Mouse (Mus musculus): ENCODE results near the gene Dnajc17. TPM values are rescaled to one million over a fixed set of nuclear protein-coding genes. Genes with fewer than 3 reads are reported as not detected.
A peak's percentile ranks its signal among the peaks of the same experiment; 100 is the strongest.

Dnajc17 gene
- polyA plus RNA-seq, 1 experiment from 2014 or later = 9.4 TPM

DNA sequence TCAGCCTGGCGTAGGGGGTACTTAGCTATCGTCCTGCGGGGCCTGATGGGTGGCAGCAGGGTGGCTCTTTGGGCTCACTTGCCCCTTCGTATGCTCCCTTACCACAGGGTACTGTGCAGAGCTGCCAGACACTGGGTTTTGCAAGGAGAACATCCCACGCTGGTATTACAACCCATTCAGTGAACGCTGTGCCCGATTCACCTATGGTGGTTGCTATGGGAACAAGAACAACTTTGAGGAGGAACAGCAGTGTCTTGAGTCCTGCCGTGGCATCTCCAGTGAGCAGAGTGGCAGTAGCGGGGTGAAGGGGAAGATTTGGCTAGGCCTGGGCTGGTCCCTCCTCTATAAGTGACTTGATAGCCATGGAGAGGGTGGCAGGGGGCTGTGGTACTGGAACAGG, 39.3 kb upstream of the Dnajc17 start:
- Histone ChIP-seq H3K9me3 (ENCODE audit: control insufficient read depth) (no peaks in the 10 kb centered on the region), H3K9ac (ENCODE audit: low read depth, low read length) (no peak overlapping the region), H3K36me3 (ENCODE audit: control insufficient read depth, insufficient read depth) (peaks cover 23% of the 10 kb centered on the region; the same call in 1 of the 2 replicates), H3K4me1 (replicated peaks; ENCODE audit: control insufficient read depth, insufficient read depth, low read length) (peaks cover 7% of the 10 kb centered on the region), H3K27ac (ENCODE audit: low read depth, low read length) (no peak overlapping the region), H3K4me2 (replicated peaks; ENCODE audit: low read depth) (no peak overlapping the region), H3K27me3 (replicated peaks; ENCODE audit: control insufficient read depth, insufficient read depth, low read length) (no peaks in the 10 kb centered on the region), H3K4me3 (ENCODE audit: low read depth, low read length) (no peak overlapping the region)
- TF ChIP-seq CTCF (IDR thresholded peaks at IDR 0.05; ENCODE audit: low read depth) = no peak
- ATAC-seq = no peak
- WGBS = 85% methylated on average over 9 of the region's 9 CpGs

DNA sequence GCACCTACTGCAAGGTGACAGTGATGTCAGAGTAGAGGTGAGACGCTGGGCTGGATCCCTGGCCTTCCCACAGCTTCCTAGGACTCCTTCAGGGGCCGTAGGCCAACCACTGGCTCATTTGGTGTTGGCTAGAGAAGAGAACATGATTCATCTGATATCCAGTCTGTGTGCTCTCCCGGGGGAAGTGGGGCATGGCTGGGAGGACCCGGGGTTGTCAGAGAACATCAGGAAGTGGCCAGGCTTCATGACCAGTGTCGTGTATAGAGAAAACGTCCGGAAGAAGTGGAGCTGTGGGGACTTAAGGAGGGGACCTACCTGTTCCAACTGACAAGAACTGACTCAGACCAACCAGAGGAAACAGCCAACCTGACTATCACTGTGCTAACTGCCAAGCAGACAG, 36.7 kb upstream of the Dnajc17 start:
- TF ChIP-seq CTCF (IDR thresholded peaks at IDR 0.05; ENCODE audit: low read depth) = no peak
- no peaks in the 10 kb centered on the region for H3K27me3 ChIP-seq (replicated peaks; ENCODE audit: control insufficient read depth, insufficient read depth, low read length)
- no peaks in the 10 kb centered on the region for H3K9me3 ChIP-seq (ENCODE audit: control insufficient read depth)
- H3K4me1 ChIP-seq (replicated peaks; ENCODE audit: control insufficient read depth, insufficient read depth, low read length) = peaks cover 3% of the 10 kb centered on the region
- H3K9ac ChIP-seq (ENCODE audit: low read depth, low read length) = no peak overlapping the region
- 76% methylated on average over 7 of the region's 7 CpGs for WGBS
- H3K4me2 ChIP-seq (replicated peaks; ENCODE audit: low read depth) = no peak overlapping the region
- ATAC-seq = no peak
- H3K4me3 ChIP-seq (ENCODE audit: low read depth, low read length) = no peak overlapping the region
- peaks cover 23% of the 10 kb centered on the region; the same call in 1 of the 2 replicates for H3K36me3 ChIP-seq (ENCODE audit: control insufficient read depth, insufficient read depth)
- H3K27ac ChIP-seq (ENCODE audit: low read depth, low read length) = no peak overlapping the region

DNA sequence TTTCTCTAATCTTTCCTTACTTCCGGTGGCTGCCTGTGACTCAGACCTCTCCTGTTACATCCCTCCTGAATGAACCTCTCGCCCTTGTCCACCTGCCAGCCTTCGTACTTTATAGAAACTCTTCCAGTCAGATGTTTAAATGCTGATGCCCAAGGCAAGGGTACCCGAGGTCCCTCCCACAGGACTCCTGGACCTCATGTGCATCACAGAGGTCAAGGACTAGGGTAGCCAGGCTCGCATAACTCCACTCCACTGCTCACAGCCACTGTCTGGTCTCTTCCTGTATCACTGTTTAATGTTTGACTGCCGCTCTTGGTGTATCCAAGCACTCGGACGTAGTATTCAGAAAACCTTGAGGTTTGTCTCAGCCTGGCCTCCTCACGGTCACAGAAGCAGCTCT, 34.0 kb upstream of the Dnajc17 start:
- Histone ChIP-seq H3K4me2 (replicated peaks; ENCODE audit: low read depth) (peak overlapping the region; percentile 40), H3K36me3 (ENCODE audit: control insufficient read depth, insufficient read depth) (peaks cover 16% of the 10 kb centered on the region; the same call in 1 of the 2 replicates), H3K9ac (ENCODE audit: low read depth, low read length) (no peak overlapping the region), H3K4me1 (replicated peaks; ENCODE audit: control insufficient read depth, insufficient read depth, low read length) (no peaks in the 10 kb centered on the region; the same call in 1 of the 2 replicates), H3K4me3 (ENCODE audit: low read depth, low read length) (0 out of 2 replicates have a peak overlapping the region, but pooled peaks have one; percentile 5), H3K9me3 (ENCODE audit: control insufficient read depth) (no peaks in the 10 kb centered on the region), H3K27me3 (replicated peaks; ENCODE audit: control insufficient read depth, insufficient read depth, low read length) (no peaks in the 10 kb centered on the region), H3K27ac (ENCODE audit: low read depth, low read length) (peak overlapping the region; percentile 54; the same call in 1 of the 2 replicates)
- 30% methylated on average over 9 of the region's 9 CpGs for WGBS
- ATAC-seq = no peak
- TF ChIP-seq CTCF (IDR thresholded peaks at IDR 0.05; ENCODE audit: low read depth) = no peak

DNA sequence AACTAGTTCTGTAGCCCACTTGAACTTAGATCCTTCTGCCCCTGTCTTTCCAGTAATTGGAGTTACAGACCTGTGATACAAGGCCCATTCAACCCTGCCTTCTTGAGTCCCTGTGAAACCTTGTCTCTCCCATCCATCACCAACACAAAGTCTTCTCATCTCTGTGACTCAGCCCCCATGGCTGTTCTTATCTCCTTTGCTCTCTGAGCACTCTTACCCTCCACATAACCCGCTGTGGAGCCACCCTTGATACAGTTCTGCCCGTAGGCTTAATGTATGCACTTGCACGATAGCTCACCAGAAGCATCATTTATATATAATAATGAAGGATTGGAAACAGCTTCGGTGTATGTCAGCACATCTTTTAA, 32.2 kb upstream of the Dnajc17 start:
- H3K27ac ChIP-seq (ENCODE audit: low read depth, low read length) = peak overlapping the region; percentile 89; the same call in 1 of the 2 replicates
- H3K4me2 ChIP-seq (replicated peaks; ENCODE audit: low read depth) = peak overlapping the region; percentile 72
- TF ChIP-seq CTCF (IDR thresholded peaks at IDR 0.05; ENCODE audit: low read depth) = no peak
- H3K36me3 ChIP-seq (ENCODE audit: control insufficient read depth, insufficient read depth) = peaks cover 7% of the 10 kb centered on the region; the same call in 1 of the 2 replicates
- no peaks in the 10 kb centered on the region; the same call in 1 of the 2 replicates for H3K4me1 ChIP-seq (replicated peaks; ENCODE audit: control insufficient read depth, insufficient read depth, low read length)
- no peaks in the 10 kb centered on the region for H3K9me3 ChIP-seq (ENCODE audit: control insufficient read depth)
- no peak overlapping the region for H3K9ac ChIP-seq (ENCODE audit: low read depth, low read length)
- H3K27me3 ChIP-seq (replicated peaks; ENCODE audit: control insufficient read depth, insufficient read depth, low read length) = no peaks in the 10 kb centered on the region
- no peak for ATAC-seq
- 53% methylated on average over 4 of the region's 4 CpGs for WGBS
- H3K4me3 ChIP-seq (ENCODE audit: low read depth, low read length) = peak overlapping the region; percentile 64; the same call in 1 of the 2 replicates

DNA sequence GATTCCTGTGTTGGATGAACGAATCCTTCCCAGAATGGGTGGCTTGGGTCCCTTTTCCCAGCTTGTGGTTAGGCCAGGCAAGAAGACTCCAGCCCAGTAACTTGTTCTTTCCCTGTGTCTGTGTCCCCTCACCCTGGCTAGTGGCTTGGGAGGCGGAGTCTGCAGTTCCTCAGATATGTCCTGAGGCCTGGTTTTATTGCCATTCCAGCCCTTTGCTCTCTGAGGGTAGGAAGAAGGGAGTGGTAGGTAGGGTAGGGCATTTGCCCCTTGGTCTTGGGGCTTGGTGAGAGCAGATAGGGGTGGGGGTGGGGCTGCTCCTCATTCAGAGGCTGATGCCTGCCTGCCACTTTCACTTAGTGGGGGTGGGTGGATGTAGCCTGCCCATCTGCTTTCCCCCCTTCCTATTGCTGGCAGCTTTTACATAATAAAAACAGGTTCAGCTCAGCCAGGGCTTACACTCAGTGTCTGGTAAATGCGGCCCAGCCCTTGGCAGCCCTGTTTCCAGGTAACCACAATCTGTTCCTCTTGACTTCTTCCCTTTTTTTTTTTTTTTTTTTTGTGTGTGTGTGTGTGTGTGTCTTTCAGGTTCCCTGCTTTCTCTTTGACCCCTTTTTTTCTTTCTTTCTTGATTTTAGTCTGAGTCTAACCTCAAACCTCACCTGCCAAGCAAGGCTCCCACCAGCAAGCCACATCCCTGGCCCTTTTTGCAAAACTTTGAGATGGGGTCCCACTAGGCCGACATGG, 31.7 kb upstream of the Dnajc17 start:
- TF ChIP-seq CTCF (IDR thresholded peaks at IDR 0.05; ENCODE audit: low read depth) = no peak
- H3K4me3 ChIP-seq (ENCODE audit: low read depth, low read length) = peak overlapping the region; percentile 64

DNA sequence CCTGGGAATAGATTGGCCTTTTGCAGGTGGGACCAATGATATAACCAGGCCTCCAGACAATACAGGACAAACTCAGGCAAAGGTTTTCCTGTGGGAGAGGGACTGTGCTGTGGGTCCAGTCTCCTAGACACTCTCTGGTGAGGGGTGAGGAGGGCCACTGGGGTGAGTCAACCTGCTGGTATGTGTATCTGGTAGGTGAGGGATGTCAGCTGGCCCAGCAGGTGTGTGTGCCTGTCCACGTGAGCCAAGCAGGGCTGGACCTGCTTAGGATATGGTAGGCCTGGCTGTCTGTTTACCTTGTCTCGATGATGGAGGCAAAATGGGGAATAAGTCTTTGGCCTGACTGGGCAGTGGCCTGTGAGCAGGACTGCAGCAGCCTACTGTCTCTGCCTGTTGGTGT, 30.1 kb upstream of the Dnajc17 start:
- ATAC-seq = peak; percentile 63
- peak overlapping the region; percentile 64 for H3K4me3 ChIP-seq (ENCODE audit: low read depth, low read length)
- 26% methylated on average over 2 of the region's 2 CpGs for WGBS
- H3K27ac ChIP-seq (ENCODE audit: low read depth, low read length) = peak overlapping the region; percentile 89
- H3K36me3 ChIP-seq (ENCODE audit: control insufficient read depth, insufficient read depth) = no peaks in the 10 kb centered on the region; the same call in 1 of the 2 replicates
- H3K9ac ChIP-seq (ENCODE audit: low read depth, low read length) = peak overlapping the region; percentile 83; the same call in 1 of the 2 replicates
- no peak for TF ChIP-seq CTCF (IDR thresholded peaks at IDR 0.05; ENCODE audit: low read depth)
- H3K9me3 ChIP-seq (ENCODE audit: control insufficient read depth) = no peaks in the 10 kb centered on the region
- H3K4me1 ChIP-seq (replicated peaks; ENCODE audit: control insufficient read depth, insufficient read depth, low read length) = no peaks in the 10 kb centered on the region; the same call in 1 of the 2 replicates
- no peaks in the 10 kb centered on the region for H3K27me3 ChIP-seq (replicated peaks; ENCODE audit: control insufficient read depth, insufficient read depth, low read length)
- H3K4me2 ChIP-seq (replicated peaks; ENCODE audit: low read depth) = peak overlapping the region; percentile 72

More for the DNA sequence above, 31.7 kb upstream of the Dnajc17 start:
- Histone ChIP-seq H3K27me3 (replicated peaks; ENCODE audit: control insufficient read depth, insufficient read depth, low read length) (no peaks in the 10 kb centered on the region), H3K9me3 (ENCODE audit: control insufficient read depth) (no peaks in the 10 kb centered on the region), H3K4me1 (replicated peaks; ENCODE audit: control insufficient read depth, insufficient read depth, low read length) (no peaks in the 10 kb centered on the region; the same call in 1 of the 2 replicates), H3K36me3 (ENCODE audit: control insufficient read depth, insufficient read depth) (peaks cover 2% of the 10 kb centered on the region; the same call in 1 of the 2 replicates), H3K27ac (ENCODE audit: low read depth, low read length) (peak overlapping the region; percentile 89), H3K4me2 (replicated peaks; ENCODE audit: low read depth) (peak overlapping the region; percentile 72), H3K9ac (ENCODE audit: low read depth, low read length) (peak overlapping the region; percentile 50)
- WGBS = 33% methylated on average over 4 of the region's 4 CpGs
- ATAC-seq = peak; percentile 80
